Mouse (Mus musculus): ENCODE data around the gene Kif26b.

DNA sequence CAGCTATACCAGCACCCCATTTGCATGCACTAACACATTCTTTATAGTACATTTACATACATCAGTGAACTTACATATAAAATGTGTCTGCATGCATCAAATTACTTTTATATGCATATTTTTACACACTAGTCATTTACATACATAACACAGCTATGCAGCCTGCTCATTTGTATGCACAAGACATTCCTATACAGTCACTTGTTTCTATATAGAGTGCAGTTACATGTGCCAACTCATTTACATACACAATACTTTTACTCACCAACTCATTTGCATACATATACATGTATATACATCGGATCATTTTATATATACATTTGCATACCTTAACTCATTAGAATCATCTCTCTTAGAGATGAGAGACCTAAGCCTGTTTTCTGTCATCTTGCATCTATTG is 308.1 kb downstream of the Kif26b start:
- no peak for TF ChIP-seq CTCF (IDR thresholded peaks at IDR 0.05; ENCODE audit: extremely low read depth, insufficient read length, insufficient replicate concordance, low read depth, low read length)
- TF ChIP-seq POLR2A (IDR thresholded peaks at IDR 0.05; ENCODE audit: low read depth, low read length) = no peak
